ENCODE assay signal across 8 mouse cellular contexts in genomic region chr2:34671385-34672026, GRCm38 (mm10).
A peak's percentile ranks its signal among the peaks of the same experiment; 100 is the strongest.
DNase-seq lines count a peak whose midpoint lies in the region; ATAC-seq and TF ChIP-seq lines count a peak whose summit lies in the region.

No protein-coding gene starts in this region.

- H3K4me1 ChIP-seq in G1E (ENCODE audit: insufficient read depth, low read depth, low read length): peaks cover 15% of the 10 kb centered on the region
- peaks cover 31% of the 10 kb centered on the region for H3K4me1 ChIP-seq in forebrain, embryonic 10.5 days
- peaks cover 3% of the 10 kb centered on the region; the same call in 1 of the 2 replicates for H3K4me1 ChIP-seq in lung, embryonic 14.5 days (ENCODE audit: insufficient read depth)
- H3K4me1 ChIP-seq in neural tube, embryonic 15.5 days: peaks cover 34% of the 10 kb centered on the region

- intact Hi-C loops in heart, postnatal 10 days (cut with DNase I): loop anchor here (5.0 to 10.0 kb wide), 2 partner anchors 301 to 443 kb away; no protein-coding TSS in a partner anchor

- TF ChIP-seq CTCF in G1E (IDR thresholded peaks at IDR 0.05; ENCODE audit: low read depth, low read length): no peak
- peak; percentile 80 for TF ChIP-seq CTCF in lung, embryonic 14.5 days (IDR thresholded peaks at IDR 0.05; ENCODE audit: low read depth)

- peak overlapping the region; percentile 60 for H3K9ac ChIP-seq in lung, embryonic 14.5 days
- H3K9ac ChIP-seq in neural tube, embryonic 15.5 days (replicated peaks): peak overlapping the region; percentile 66

- peak overlapping the region; percentile 62; the same call in 1 of the 2 replicates for H3K4me3 ChIP-seq in G1E (ENCODE audit: low read depth, low read length)
- peak overlapping the region; percentile 56 for H3K4me3 ChIP-seq in forebrain, embryonic 10.5 days
- H3K4me3 ChIP-seq in lung, embryonic 14.5 days (ENCODE audit: low read depth, low read length): peak overlapping the region; percentile 44
- peak overlapping the region; percentile 45 for H3K4me3 ChIP-seq in neural tube, embryonic 15.5 days (replicated peaks)

- peak overlapping the region; percentile 79 for H3K27ac ChIP-seq in forebrain, embryonic 10.5 days
- no peak overlapping the region; the same call in 1 of the 2 replicates for H3K27ac ChIP-seq in lung, embryonic 14.5 days (ENCODE audit: low read depth)
- H3K27ac ChIP-seq in neural tube, embryonic 15.5 days (replicated peaks): peak overlapping the region; percentile 79

- H3K4me2 ChIP-seq in lung, embryonic 14.5 days: peak overlapping the region; percentile 75
- H3K4me2 ChIP-seq in neural tube, embryonic 15.5 days: peak overlapping the region; percentile 83

- H3K9me3 ChIP-seq in G1E (replicated peaks): no peaks in the 10 kb centered on the region
- H3K9me3 ChIP-seq in forebrain, embryonic 10.5 days: no peaks in the 10 kb centered on the region
- no peaks in the 10 kb centered on the region for H3K9me3 ChIP-seq in lung, embryonic 14.5 days (ENCODE audit: low read depth, low read length)
- no peaks in the 10 kb centered on the region for H3K9me3 ChIP-seq in neural tube, embryonic 15.5 days (replicated peaks)

- peaks cover 22% of the 10 kb centered on the region for H3K27me3 ChIP-seq in G1E (ENCODE audit: insufficient read depth, low read length)
- peaks cover 41% of the 10 kb centered on the region for H3K27me3 ChIP-seq in forebrain, embryonic 10.5 days (ENCODE audit: poor library complexity, severe bottlenecking)
- no peaks in the 10 kb centered on the region for H3K27me3 ChIP-seq in lung, embryonic 14.5 days (ENCODE audit: insufficient read depth, low read length)
- no peaks in the 10 kb centered on the region for H3K27me3 ChIP-seq in neural tube, embryonic 15.5 days (replicated peaks)

- no peak for ATAC-seq in G1E (ENCODE audit: extremely low read depth, insufficient number of reproducible peaks, low FRiP score, poor library complexity, severe bottlenecking)
- peak; percentile 72 for ATAC-seq in lung, embryonic 14.5 days (ENCODE audit: insufficient read depth)
- ATAC-seq in neural tube, embryonic 15.5 days (ENCODE audit: low FRiP score): peak; percentile 70

- peaks cover 43% of the 10 kb centered on the region for H3K36me3 ChIP-seq in G1E (replicated peaks)
- peaks cover 25% of the 10 kb centered on the region for H3K36me3 ChIP-seq in forebrain, embryonic 10.5 days (replicated peaks)
- peaks cover 19% of the 10 kb centered on the region for H3K36me3 ChIP-seq in lung, embryonic 14.5 days (ENCODE audit: insufficient read depth)
- H3K36me3 ChIP-seq in neural tube, embryonic 15.5 days: peaks cover 11% of the 10 kb centered on the region; the same call in 1 of the 2 replicates

- DNase-seq in G1E (ENCODE audit: low spot score): peak; percentile 36
- peak; percentile 36 for DNase-seq in c-Kit-positive CD71-positive TER-119-positive erythroid progenitor cells, embryonic 14.5 days (ENCODE audit: low spot score)
- peak; percentile 72 for DNase-seq in forebrain, embryonic 10.5 days (ENCODE audit: extremely low spot score, low spot score)
- peak; percentile 48 to 60 for DNase-seq in heart, postnatal 10 days
- peak; percentile 33 to 57 for DNase-seq in kidney, postnatal 36 days
- DNase-seq in lung, embryonic 14.5 days: peak; percentile 79
- DNase-seq in thymus, postnatal 25 days: peak; percentile 58

- 40% methylated on average over 31 of the region's 31 CpGs for WGBS in forebrain, embryonic 10.5 days
- 31% methylated on average over 31 of the region's 31 CpGs for WGBS in lung, embryonic 14.5 days
- WGBS in neural tube, embryonic 15.5 days: 28% methylated on average over 31 of the region's 31 CpGs
